Mouse (Mus musculus) brain, embryonic 14.5 days (tissue): ENCODE measurements at regions not wholly inside any gene's neighbourhood (a gene's known extent, or its start where the extent isn't known, plus 50 kb on each side); places are given as distances from the start of the nearest gene placed in this dataset.

Experiments used
- DNase-seq: peaks from one replicate; pipeline ENCODE4 v3.0.0-alpha.2; 2011; ENCODE audit warnings: low read depth
- CTCF ChIP-seq: fragments of 200-500 bp; IDR thresholded peaks from 2 replicates; pipeline ENCODE4 v1.5.1; 2012; ENCODE audit warnings: inconsistent platforms, mild to moderate bottlenecking, moderate library complexity, borderline replicate concordance; ENCODE audit not compliant: insufficient read depth, insufficient read length; ENCODE audit errors: extremely low read depth
- POLR2A ChIP-seq: fragments of 200-500 bp; IDR thresholded peaks from 2 replicates; pipeline ENCODE4 v1.6.1; 2012; ENCODE audit warnings: mild to moderate bottlenecking, inconsistent platforms, borderline replicate concordance; ENCODE audit not compliant: poor library complexity, insufficient read depth, insufficient read length, severe bottlenecking; ENCODE audit errors: extremely low read depth

DNA sequence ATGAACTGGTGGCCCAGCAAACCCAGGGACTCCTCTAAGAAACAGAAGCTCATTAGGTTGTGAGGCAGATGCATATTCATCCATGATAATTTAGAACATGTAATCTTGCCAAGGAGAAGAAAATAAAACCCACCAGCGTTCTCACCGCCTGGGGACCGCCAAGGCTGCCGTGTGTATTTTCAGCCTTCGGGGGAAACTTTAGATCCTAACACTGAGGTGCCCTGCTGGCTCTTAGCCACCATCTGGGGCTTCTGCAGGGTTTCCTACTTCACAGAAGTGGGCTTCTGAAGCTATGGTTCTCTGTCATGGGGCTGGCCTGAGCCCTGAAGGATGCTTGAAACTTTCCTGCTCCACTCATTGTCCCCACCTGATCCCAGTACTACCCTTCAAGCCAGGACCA lies 90.8 kb upstream of the Kcng1 start:
- TF ChIP-seq CTCF (no peak), POLR2A (no peak)
- no peak for DNase-seq

DNA sequence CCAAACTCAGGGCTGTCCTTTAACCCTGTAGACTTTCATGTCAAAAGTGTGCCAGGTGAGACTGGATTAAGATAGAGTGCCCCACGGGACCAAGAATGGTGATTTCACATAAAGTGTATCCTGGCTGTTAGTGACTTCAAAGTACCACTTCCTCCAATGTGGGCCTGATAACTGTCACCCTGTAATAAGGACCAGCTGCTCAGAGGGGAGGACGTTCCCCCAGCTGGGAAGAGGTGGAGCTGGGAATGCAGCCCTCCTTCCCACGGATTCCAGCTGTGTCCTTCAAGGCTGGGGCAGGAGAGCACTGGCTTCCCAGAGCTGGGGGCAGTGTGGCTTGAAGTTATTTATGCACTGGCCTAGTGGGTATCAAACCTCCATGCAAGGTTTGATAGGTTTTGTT lies 89.7 kb upstream of the Kcng1 start:
- no peak for TF ChIP-seq POLR2A
- TF ChIP-seq CTCF, result no peak
- DNase-seq, result no peak

DNA sequence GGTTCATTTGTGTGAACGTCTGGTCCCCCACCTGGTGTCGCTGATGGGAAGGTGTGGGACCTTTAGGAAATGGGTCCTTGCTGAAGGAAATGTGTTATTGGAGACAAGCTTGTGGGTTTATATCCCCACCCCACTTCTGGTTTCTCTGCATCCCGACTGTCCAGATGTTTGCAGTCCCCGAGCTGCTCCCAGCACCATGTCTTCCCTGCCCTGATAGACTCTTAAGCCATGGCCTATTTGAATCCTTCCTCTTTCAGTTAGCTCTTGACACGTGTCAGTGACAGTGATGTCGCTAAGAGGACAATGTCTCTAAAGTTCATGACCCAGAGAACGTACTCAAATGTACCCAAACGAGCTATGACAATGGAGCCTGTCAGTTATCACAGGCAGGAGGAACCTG lies 77.7 kb upstream of the Kcng1 start:
- no peak for DNase-seq
- TF ChIP-seq CTCF (no peak), POLR2A (no peak)

DNA sequence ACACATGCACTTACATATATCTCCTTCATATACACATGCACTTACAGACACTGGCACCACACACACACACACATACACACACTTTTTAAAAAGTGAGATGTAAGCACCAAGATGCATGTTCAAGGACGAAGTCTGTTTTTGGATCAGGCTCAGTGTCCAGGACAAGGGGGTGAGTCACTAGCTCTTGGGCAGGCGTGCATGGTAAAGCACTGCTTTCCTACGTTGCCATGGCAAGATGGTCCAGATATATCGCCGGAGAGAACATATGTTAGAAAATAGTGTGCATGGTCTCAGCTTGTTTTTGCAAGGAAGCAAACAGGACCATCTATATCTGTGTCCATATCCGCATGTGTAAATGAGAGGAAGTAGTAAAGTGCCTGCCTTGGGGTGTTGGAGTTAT lies 77.0 kb upstream of the Kcng1 start:
- no peak for DNase-seq
- TF ChIP-seq CTCF (no peak), POLR2A (no peak)

DNA sequence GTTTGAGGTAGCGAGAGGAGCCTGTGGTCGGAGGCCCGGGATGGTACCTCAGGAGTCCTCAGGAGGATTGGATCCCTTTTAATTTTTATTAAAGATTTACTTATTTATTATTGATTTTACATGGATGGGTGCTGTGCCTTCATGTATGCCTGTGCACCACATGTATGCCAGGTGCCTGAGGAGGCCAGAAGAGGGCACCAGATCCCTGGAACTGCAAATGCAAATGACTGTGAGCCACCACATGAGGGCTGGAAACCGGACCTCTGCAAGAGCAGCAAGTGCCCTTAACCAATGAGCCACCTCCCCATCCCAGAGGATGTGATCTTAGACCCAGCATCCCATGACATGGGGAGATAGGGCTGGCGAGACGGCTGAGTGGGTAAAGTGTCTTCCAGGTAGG lies 76.3 kb upstream of the Kcng1 start:
- TF ChIP-seq CTCF (peak; percentile 29; the same call in 1 of the 2 replicates), POLR2A (no peak)
- DNase-seq, result no peak

DNA sequence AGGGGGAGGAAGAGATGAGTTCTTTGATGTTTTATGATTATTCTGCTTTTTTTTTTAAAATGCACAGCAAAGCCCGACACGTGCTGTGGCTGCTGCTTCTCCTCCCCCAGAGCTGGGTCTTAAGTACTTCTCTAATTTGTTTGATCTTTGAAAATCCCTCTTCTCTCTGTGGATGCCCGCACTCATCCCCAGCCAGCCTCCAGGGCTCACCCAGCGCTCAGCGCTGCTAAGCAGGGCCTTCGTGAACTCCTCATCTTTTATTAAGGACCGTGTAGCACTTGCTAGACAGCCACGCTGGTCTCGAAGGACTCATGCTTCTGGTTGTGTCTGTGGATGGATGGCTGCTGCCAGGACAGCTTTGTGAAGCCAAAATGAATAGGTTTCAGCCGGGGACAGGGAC lies 72.9 kb upstream of the Kcng1 start:
- peak; percentile 64 for DNase-seq
- TF ChIP-seq POLR2A, result no peak
- TF ChIP-seq CTCF, result no peak

DNA sequence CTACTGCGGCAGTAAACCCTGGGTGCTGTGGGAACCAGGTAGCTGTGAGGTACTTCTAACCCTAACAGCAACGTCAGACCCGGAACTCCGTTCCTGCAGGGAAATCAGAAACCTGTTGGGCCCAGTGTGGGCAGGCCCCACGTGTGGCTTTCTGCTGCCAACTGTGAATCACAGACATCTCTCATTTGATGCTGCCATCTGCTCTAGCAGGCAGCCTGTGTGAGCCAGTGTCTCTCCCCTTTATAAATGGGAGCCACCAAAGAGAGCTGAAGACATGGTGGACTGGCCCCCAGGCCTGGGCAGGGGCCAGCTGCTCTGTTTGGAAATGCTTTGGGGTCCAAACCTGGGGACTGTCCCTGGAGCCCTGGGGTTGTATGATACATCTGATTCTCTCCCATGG lies 71.1 kb upstream of the Kcng1 start:
- DNase-seq, result peak; percentile 86

DNA sequence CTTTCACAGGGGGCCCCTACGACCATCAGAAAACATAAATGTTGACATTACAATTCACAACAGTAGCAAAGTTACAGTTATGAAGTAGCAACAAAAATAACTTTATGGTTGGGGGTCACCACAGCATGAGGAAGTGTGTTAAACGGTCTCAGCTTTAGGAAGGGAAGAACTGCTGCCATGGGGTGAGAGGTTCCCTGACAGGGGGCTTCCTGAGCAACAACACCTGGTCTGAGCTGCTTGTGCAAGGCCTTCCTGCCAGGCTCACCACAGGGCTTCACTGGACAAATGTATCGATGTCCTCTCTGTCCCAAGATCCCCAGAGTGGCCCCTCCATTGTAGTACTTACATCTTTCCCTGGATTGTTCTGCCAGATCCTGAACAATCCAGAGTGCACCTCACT lies 70.7 kb upstream of the Kcng1 start:
- no peak for DNase-seq

More for the DNA sequence above, 71.1 kb upstream of the Kcng1 start:
- TF ChIP-seq POLR2A (no peak), CTCF (no peak)

DNA sequence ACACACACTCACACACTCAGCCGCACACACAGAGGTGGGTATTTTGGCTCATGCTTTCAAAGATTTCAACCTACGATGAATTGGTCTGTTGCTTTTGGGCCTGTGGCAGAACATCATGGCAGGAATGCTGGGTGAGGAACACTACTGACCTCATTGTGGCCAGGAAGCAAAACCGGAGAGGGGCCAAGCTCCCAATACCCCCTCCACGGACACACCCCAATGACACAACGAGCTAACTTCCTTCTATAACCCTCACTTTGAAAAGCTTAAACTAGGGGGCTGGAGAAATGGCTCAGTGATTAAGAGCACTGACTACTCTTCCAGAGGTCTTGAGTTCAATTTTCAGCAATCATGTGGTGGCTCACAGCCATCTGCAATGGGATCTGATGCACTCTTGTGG lies 63.8 kb upstream of the Kcng1 start:
- TF ChIP-seq POLR2A, result no peak
- no peak for DNase-seq

More for the DNA sequence above, 70.7 kb upstream of the Kcng1 start:
- TF ChIP-seq CTCF, result no peak

DNA sequence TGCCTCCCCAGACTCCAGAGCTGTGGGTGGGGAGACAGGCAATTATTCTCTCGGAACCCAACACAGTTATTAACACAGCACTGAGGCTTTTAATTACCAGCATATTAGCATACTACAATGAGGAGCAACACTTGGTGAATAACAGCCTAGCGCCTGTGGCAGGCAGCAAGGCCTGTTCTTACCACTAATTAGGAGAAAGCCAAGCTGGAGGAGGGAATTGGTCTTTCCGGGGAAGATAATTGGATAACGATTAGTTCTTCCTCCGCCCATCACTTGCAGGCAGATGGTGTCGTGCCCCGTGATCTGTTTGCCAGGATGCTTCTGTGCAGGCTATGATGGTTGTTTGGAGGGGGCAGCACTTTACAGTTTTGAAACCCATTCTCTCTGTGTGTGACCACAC lies 62.2 kb upstream of the Kcng1 start:
- DNase-seq, result peak; percentile 97
- TF ChIP-seq POLR2A (no peak), CTCF (no peak)

DNA sequence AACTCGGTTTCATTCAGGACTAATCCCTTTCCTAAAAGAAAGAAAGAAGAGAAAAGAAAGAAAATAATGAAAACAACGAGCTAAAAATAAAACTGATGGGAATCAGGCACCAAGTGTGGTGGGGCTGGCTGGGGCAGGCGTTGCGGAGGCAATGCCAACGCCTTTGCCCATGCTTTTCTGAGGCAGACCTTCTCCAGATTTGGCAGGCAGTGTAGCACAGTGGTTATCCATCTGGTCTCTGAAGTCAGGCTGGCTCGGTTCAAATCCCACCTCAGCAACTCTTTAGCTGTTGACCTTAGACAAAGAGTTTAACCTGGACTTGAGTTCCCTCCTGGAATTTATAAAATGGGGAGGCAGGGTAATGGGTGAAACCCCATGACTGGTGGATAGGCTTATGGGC lies 57.3 kb upstream of the Kcng1 start:
- TF ChIP-seq CTCF, result no peak
- TF ChIP-seq POLR2A, result no peak
- DNase-seq, result no peak

DNA sequence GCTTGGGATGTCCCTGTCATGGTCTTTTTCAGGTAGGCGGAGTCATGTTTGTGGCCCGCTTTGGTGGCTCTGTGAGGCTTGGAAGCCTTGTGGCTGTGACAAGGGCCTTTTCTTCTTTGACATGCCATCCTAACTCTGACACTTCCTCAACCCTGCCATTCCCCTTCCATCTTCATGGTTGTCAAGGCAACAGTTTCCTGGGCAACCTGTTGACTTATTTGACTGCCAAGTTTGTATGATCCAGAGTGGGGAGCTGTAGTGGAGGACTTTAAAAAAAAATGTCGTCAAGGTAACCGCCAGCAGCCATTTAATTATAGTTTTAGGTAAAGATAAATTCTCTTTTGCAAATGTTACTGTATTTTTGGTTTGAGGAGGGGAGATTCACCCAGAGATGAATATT lies 56.8 kb upstream of the Kcng1 start:
- TF ChIP-seq CTCF (no peak), POLR2A (no peak)
- peak; percentile 90 for DNase-seq

DNA sequence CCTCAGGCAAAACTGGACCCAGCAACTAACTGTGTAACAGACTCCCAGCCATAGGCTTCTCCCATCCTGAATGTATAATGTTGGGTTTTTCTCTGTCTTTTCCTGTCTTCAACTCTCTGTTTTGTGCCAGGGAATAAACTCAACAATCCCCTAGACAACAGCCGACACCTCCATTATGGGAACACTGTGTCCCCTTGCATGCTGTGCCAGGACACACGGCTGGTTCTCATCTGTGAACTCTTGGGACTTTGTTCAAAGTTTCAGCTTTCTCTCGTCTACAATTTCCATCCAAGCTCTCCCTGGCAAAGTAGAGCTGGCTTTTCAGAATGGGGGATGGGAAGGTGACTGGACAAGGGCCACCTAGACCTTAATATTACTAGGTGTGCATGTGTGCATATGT lies 56.1 kb upstream of the Kcng1 start:
- TF ChIP-seq CTCF (no peak), POLR2A (no peak)
- no peak for DNase-seq
